Mouse (Mus musculus): ENCODE results near the gene Gm17349.
"Not testable (repeated sequence)": the region's sequence is repeated elsewhere in the genome, so short reads cannot be mapped to it uniquely, and the experiment has no call there.

The Gm17349 gene

GRCm38 (mm10) chr15:99705440-99706048, at the start of gene Gm17349:
TSS of gene Gm17349 (minus strand) at chr15:99705490.
- peak; percentile 73 to 78 for DNase-seq

- no peak for DNase-seq
Observed at GRCm38 (mm10) chr15:99754204-99754603, 48.9 kb upstream of the Gm17349 start.

GRCm38 (mm10) chr15:99740229-99740628, 34.9 kb upstream of the Gm17349 start:
- DNase-seq: no peak

- no peak for DNase-seq
Observed at GRCm38 (mm10) chr15:99736675-99737074, 31.4 kb upstream of the Gm17349 start.

GRCm38 (mm10) chr15:99735631-99736030, 30.3 kb upstream of the Gm17349 start:
- DNase-seq: peak; percentile 100

- DNase-seq: no peak
Observed at GRCm38 (mm10) chr15:99733186-99733585, 27.9 kb upstream of the Gm17349 start.

- no peak for DNase-seq
Observed at GRCm38 (mm10) chr15:99731678-99732077, 26.4 kb upstream of the Gm17349 start.

- DNase-seq: no peak
Observed at GRCm38 (mm10) chr15:99731167-99731566, 25.9 kb upstream of the Gm17349 start.

- DNase-seq: peak; percentile 31 to 37
Observed at GRCm38 (mm10) chr15:99729056-99729783, 23.9 kb upstream of the Gm17349 start.

- no peak for DNase-seq
Observed at GRCm38 (mm10) chr15:99728211-99728610, 22.9 kb upstream of the Gm17349 start.

GRCm38 (mm10) chr15:99727525-99727924, 22.2 kb upstream of the Gm17349 start:
- no peak for DNase-seq

GRCm38 (mm10) chr15:99727039-99727438, 21.7 kb upstream of the Gm17349 start:
- DNase-seq: not testable (repeated sequence)

GRCm38 (mm10) chr15:99726549-99726948, 21.3 kb upstream of the Gm17349 start:
- DNase-seq: no peak

- DNase-seq: peak; percentile 96
Observed at GRCm38 (mm10) chr15:99725341-99726155, 20.3 kb upstream of the Gm17349 start, which contains the start of gene Cox14. TSS of gene Cox14 (plus strand) at chr15:99725618.

GRCm38 (mm10) chr15:99724292-99725021, 19.2 kb upstream of the Gm17349 start:
- DNase-seq: peak; percentile 36 to 39

GRCm38 (mm10) chr15:99723515-99724291, 18.4 kb upstream of the Gm17349 start:
- DNase-seq: no peak

- no peak for DNase-seq
Observed at GRCm38 (mm10) chr15:99723120-99723514, 17.8 kb upstream of the Gm17349 start.

- no peak for DNase-seq
Observed at GRCm38 (mm10) chr15:99721921-99722743, 16.8 kb upstream of the Gm17349 start.

- DNase-seq: no peak
Observed at GRCm38 (mm10) chr15:99719865-99720264, 14.6 kb upstream of the Gm17349 start.

- no peak for DNase-seq
Observed at GRCm38 (mm10) chr15:99718461-99719021, 13.3 kb upstream of the Gm17349 start.
